Mouse (Mus musculus) myocyte (in vitro differentiated cells): Measurements from ENCODE around the gene Cib1. TPM values are rescaled to one million over a fixed set of nuclear protein-coding genes. Genes with fewer than 3 reads are reported as not detected.

Source experiments
- H3K27me3 ChIP-seq: one replicate; pipeline ENCODE4 v1.6.1; 2011; ENCODE audit not compliant: control insufficient read depth, insufficient read depth, insufficient read length
- H3K36me3 ChIP-seq: one replicate; pipeline ENCODE4 v1.6.1; 2011; ENCODE audit not compliant: control insufficient read depth, insufficient read depth
- H3K4me2 ChIP-seq: one replicate; pipeline ENCODE4 v1.6.1; 2011; ENCODE audit warnings: low read depth, control low read depth
- H3K4me3 ChIP-seq: one replicate; pipeline ENCODE4 v1.5.1; 2011; ENCODE audit warnings: mild to moderate bottlenecking, control low read depth, moderate library complexity
- H3K79me2 ChIP-seq: one replicate; pipeline ENCODE4 v1.6.1; 2011; ENCODE audit not compliant: control insufficient read depth, insufficient read depth
- H3ac ChIP-seq: one replicate; pipeline ENCODE4 v1.6.1; 2011; ENCODE audit not compliant: control insufficient read depth, insufficient read length
- CEBPB ChIP-seq: IDR thresholded peaks from 2 replicates; pipeline ENCODE4 v1.6.1; 2011; ENCODE audit warnings: mild to moderate bottlenecking, moderate library complexity; ENCODE audit not compliant: poor library complexity, insufficient read depth, severe bottlenecking
- E2F4 ChIP-seq: IDR thresholded peaks from one replicate; pipeline ENCODE4 v1.6.1; 2011; ENCODE audit warnings: mild to moderate bottlenecking, control low read depth, moderate library complexity; ENCODE audit not compliant: insufficient read depth
- MAX ChIP-seq: IDR thresholded peaks from one replicate; pipeline ENCODE4 v1.6.1; 2011; ENCODE audit warnings: low read depth, mild to moderate bottlenecking, control low read depth
- MYOD1 ChIP-seq, 3 experiments: IDR thresholded peaks; one replicate each; pipeline ENCODE4 v1.6.1; 2011; ENCODE audit warnings: control low read depth in 2 of 3, low read depth in 2 of 3, mild to moderate bottlenecking in 2 of 3, moderate library complexity in 1 of 3; ENCODE audit not compliant: insufficient read length in 2 of 3, control insufficient read depth in 1 of 3
- MYOG ChIP-seq, 3 experiments: IDR thresholded peaks; one replicate each; pipeline ENCODE4 v1.6.1; 2011; ENCODE audit warnings: control low read depth in 2 of 3, low read depth in 2 of 3, mild to moderate bottlenecking in 2 of 3; ENCODE audit not compliant: insufficient read length in 2 of 3, control insufficient read depth in 1 of 3, insufficient read depth in 1 of 3
- POLR2A ChIP-seq: IDR thresholded peaks from one replicate; pipeline ENCODE4 v1.6.1; 2011; ENCODE audit warnings: low read depth, mild to moderate bottlenecking, control low read depth, moderate library complexity; ENCODE audit not compliant: insufficient read length
- POLR2AphosphoS2 ChIP-seq: IDR thresholded peaks from one replicate; pipeline ENCODE4 v1.6.1; 2011; ENCODE audit warnings: low read depth, control low read depth; ENCODE audit not compliant: insufficient read length
- REST ChIP-seq: IDR thresholded peaks from one replicate; pipeline ENCODE4 v1.6.1; 2011; ENCODE audit warnings: mild to moderate bottlenecking, control low read depth, moderate library complexity; ENCODE audit not compliant: insufficient read depth, insufficient read length
- SRF ChIP-seq: IDR thresholded peaks from one replicate; pipeline ENCODE4 v1.6.1; 2011; ENCODE audit warnings: low read depth; ENCODE audit not compliant: control insufficient read depth, insufficient read length
- TCF12 ChIP-seq: IDR thresholded peaks from one replicate; pipeline ENCODE4 v1.6.1; 2011; ENCODE audit warnings: mild to moderate bottlenecking, control low read depth; ENCODE audit not compliant: poor library complexity, insufficient read depth, severe bottlenecking
- TCF3 ChIP-seq: IDR thresholded peaks from one replicate; pipeline ENCODE4 v1.6.1; 2011; ENCODE audit warnings: low read depth, control low read depth; ENCODE audit not compliant: insufficient read length
- USF1 ChIP-seq: IDR thresholded peaks from one replicate; pipeline ENCODE4 v1.6.1; 2011; ENCODE audit warnings: low read depth, mild to moderate bottlenecking, control low read depth, moderate library complexity
- polyA plus RNA-seq: library from polyadenylated mRNA; unstranded; fragments of >200 nt; fragmentation: generic; extraction: Trizol; gene quantifications from one replicate; pipeline ENCODE4 v1.2.1, GENCODE M21; 2012; ENCODE audit warnings: missing spikeins

Gene Cib1
- polyA plus RNA-seq: 98.7 TPM

DNA sequence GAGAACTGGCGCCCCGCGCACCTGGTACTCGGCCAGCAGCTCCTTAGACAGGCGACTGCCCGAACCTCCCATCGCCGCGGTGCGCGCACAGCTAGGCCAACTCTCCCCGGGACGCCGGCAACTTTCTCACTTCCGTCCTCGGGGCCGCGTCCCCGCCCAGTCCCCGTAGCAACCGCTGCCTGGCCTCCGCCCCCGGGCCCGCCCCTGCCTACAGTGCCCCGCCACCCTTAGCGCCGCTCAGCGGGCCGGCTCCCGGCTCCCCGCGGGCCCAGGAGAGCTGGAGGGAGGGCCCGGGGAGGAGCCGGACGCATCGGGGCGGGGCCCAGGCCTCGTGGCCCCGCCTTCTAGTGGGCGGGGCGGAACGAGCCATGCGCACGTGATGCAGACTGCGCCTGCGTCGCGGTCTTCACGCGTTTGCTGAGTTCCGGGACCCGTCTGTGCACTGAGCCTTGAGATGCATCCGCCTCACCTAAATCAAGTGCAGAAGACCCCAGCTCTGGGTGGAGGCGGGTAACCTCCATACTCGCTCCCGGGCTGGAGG, at the start of gene Cib1, which contains the start of gene Gdpgp1:
Cib1 (minus strand) TSS at position 325 of the 541 bp plus-strand sequence.
Gdpgp1 (plus strand) TSS at position 377 of the 541 bp plus-strand sequence.
- Histone ChIP-seq H3K4me2 (peak within 1 kb of the TSS; percentile 86), H3K36me3 (no peaks in the 10 kb centered on the region), H3ac (peak within 1 kb of the TSS; percentile 39), H3K27me3 (no peaks in the 10 kb centered on the region), H3K4me3 (peak within 1 kb of the TSS; percentile 56), H3K79me2 (peaks cover 4% of the 10 kb centered on the region)
- no peak for TF ChIP-seq TCF3
- peak; percentile 74 for TF ChIP-seq POLR2A
- TF ChIP-seq E2F4: no peak
- TF ChIP-seq SRF: no peak
- peak; percentile 82 for TF ChIP-seq POLR2AphosphoS2
- peak in 1 of 3 experiments; percentile 3 for TF ChIP-seq MYOD1 (IDR thresholded peaks at IDR 0.05; ENCODE audit: control insufficient read depth in 1 of 3, insufficient read length in 2 of 3, low read depth in 2 of 3)
- peak; percentile 91 for TF ChIP-seq USF1

DNA sequence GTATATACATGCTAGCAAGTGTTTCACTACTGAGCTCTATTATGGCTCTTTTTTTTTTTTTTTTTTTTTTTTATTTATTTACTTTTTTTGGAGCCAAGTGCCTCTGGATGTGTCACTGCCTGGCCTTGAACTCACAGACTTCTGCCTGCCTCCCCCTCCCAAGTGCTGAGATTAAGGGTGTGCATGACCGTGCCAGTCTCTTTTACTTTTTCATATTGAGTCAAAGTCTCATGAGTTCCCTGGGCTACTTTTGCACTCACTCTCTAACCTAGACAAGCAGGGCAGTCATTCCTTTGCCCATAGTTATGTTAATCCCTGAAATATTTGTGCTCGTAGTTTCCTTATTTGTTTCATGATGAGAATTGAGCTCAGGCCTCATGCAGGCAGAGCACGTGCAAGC, 49.0 kb upstream of the Cib1 start:
- TF ChIP-seq TCF3 (no peak), POLR2AphosphoS2 (no peak), MYOG (IDR thresholded peaks at IDR 0.05; ENCODE audit: control insufficient read depth in 1 of 3, insufficient read depth in 1 of 3, insufficient read length in 2 of 3, low read depth in 2 of 3) (no peak), MAX (no peak), TCF12 (no peak), E2F4 (no peak), CEBPB (no peak), USF1 (no peak), POLR2A (no peak), MYOD1 (IDR thresholded peaks at IDR 0.05; ENCODE audit: control insufficient read depth in 1 of 3, insufficient read length in 2 of 3, low read depth in 2 of 3) (no peak), REST (no peak)
- no peak overlapping the region for H3ac ChIP-seq
- no peak overlapping the region for H3K4me2 ChIP-seq

DNA sequence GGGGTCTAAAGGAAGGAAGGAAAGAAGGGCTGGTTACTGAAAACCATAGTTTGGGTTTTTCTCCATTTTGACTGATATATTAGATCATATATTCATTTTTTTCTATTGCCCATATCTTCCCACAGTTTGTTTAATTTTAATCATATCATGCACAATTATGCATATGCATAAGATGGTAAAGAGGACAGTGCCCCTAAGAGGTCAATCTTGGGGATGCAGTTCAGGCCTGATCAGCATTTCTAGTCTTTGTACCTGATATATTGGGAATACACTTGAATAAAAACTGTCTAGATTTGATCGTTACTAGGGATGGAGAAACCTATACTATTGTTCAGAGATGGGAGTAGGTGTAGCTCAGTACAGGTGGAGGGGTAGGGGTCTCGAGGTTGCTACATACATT, 48.4 kb upstream of the Cib1 start:
- Histone ChIP-seq H3K36me3 (peaks cover 47% of the 10 kb centered on the region), H3ac (no peak overlapping the region), H3K4me3 (no peak overlapping the region), H3K79me2 (no peaks in the 10 kb centered on the region), H3K4me2 (no peak overlapping the region), H3K27me3 (no peaks in the 10 kb centered on the region)
- TF ChIP-seq MYOG (IDR thresholded peaks at IDR 0.05; ENCODE audit: control insufficient read depth in 1 of 3, insufficient read depth in 1 of 3, insufficient read length in 2 of 3, low read depth in 2 of 3): no peak
- TF ChIP-seq TCF3: no peak
- no peak for TF ChIP-seq USF1
- no peak for TF ChIP-seq TCF12
- TF ChIP-seq MAX: no peak
- TF ChIP-seq POLR2AphosphoS2: no peak

More for the DNA sequence above, 49.0 kb upstream of the Cib1 start:
- no peak overlapping the region for H3K4me3 ChIP-seq
- peaks cover 45% of the 10 kb centered on the region for H3K36me3 ChIP-seq
- H3K27me3 ChIP-seq: no peaks in the 10 kb centered on the region
- no peaks in the 10 kb centered on the region for H3K79me2 ChIP-seq

DNA sequence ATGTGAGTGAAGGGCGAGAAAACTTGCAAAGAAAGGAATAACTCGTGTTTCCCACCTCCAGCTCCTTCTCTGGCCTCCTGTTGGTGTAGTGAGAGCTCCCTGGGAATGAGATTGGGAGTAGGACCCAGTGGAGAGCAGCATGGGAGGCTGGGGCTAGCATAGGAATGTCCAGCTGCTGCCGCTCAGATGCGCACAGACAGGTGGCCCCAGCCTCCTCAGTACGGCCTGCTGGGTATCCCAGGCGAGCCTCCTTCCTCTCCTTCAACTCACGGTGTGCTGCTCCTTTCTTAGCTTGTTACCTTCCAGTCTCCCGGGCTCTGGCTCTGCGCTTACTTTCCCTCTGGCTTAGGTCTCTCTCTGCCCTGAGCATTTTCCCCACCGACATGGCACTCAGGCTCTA, 47.4 kb upstream of the Cib1 start:
- no peaks in the 10 kb centered on the region for H3K27me3 ChIP-seq
- no peak for TF ChIP-seq REST
- no peak for TF ChIP-seq MAX
- TF ChIP-seq POLR2AphosphoS2: no peak
- TF ChIP-seq TCF12: no peak
- no peak for TF ChIP-seq SRF
- TF ChIP-seq MYOD1 (IDR thresholded peaks at IDR 0.05; ENCODE audit: control insufficient read depth in 1 of 3, insufficient read length in 2 of 3, low read depth in 2 of 3): peak in 2 of 3 experiments; percentile 82
- no peak for TF ChIP-seq TCF3
- TF ChIP-seq MYOG (IDR thresholded peaks at IDR 0.05; ENCODE audit: control insufficient read depth in 1 of 3, insufficient read depth in 1 of 3, insufficient read length in 2 of 3, low read depth in 2 of 3): peak in 2 of 3 experiments; percentile 68 to 80
- no peak overlapping the region for H3ac ChIP-seq

DNA sequence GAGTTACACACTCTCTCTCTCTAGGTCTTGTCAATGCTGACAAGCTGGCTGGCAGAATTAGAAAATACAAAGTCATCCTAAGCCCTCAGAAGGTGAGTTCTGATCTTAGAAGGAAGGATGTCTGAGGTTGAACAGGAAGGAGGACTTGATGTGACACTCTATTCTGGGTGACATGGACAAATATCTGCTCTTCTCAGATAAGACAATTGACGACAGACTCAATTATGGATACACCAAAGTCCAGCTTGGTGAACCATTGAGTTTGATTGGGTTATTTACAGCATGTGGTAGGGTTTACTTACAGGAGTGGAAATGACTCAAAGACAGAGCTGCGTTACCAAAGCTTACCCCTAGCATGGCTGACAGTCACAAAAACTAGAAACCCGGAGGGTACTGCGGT, 43.8 kb upstream of the Cib1 start:
- no peak overlapping the region for H3ac ChIP-seq
- no peak overlapping the region for H3K4me3 ChIP-seq
- no peak for TF ChIP-seq MYOG (IDR thresholded peaks at IDR 0.05; ENCODE audit: control insufficient read depth in 1 of 3, insufficient read depth in 1 of 3, insufficient read length in 2 of 3, low read depth in 2 of 3)
- TF ChIP-seq REST: no peak
- no peak for TF ChIP-seq MYOD1 (IDR thresholded peaks at IDR 0.05; ENCODE audit: control insufficient read depth in 1 of 3, insufficient read length in 2 of 3, low read depth in 2 of 3)
- TF ChIP-seq MAX: no peak
- no peak overlapping the region for H3K4me2 ChIP-seq
- H3K79me2 ChIP-seq: peaks cover 2% of the 10 kb centered on the region
- H3K27me3 ChIP-seq: no peaks in the 10 kb centered on the region
- H3K36me3 ChIP-seq: peaks cover 27% of the 10 kb centered on the region

More for the DNA sequence above, 47.4 kb upstream of the Cib1 start:
- Histone ChIP-seq H3K79me2 (no peaks in the 10 kb centered on the region), H3K36me3 (peaks cover 45% of the 10 kb centered on the region), H3K4me2 (no peak overlapping the region), H3K4me3 (no peak overlapping the region)
